Mouse (Mus musculus): Measurements from ENCODE around the gene Rora.

Gene Rora

GRCm38 (mm10) chr9:68653211-68654038, at the start of gene Rora:
Gene Rora, plus strand, starts transcription at chr9:68653786.
- peak; percentile 85 for DNase-seq (ENCODE audit: extremely low spot score, low spot score)

DNA sequence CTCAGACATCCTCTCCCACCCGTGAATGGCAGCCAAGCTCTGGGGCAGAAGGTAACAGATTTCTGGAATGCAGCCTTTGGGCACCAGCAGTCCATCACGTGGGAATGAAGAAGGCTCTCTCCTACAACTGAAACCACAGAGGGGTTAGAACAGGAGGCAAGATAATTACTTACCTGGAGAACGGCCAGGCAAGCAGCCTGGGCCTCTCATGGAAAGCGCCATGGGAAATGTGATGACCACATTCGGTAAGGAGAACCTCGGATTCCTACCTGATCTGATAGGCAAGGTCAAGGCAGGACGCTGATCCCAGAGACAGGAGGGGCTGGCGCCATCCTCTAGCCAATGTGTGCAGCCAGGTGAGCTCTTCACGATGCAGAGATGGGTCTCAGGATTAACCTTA, 39.6 kb upstream of the Rora start:
- no peak for DNase-seq (ENCODE audit: extremely low spot score, low spot score)

GRCm38 (mm10) chr9:68617116-68617515, 36.5 kb upstream of the Rora start:
- no peak for DNase-seq (ENCODE audit: extremely low spot score, low spot score)

GRCm38 (mm10) chr9:68620036-68620435, 33.5 kb upstream of the Rora start:
- DNase-seq (ENCODE audit: extremely low spot score, low spot score): no peak

DNA sequence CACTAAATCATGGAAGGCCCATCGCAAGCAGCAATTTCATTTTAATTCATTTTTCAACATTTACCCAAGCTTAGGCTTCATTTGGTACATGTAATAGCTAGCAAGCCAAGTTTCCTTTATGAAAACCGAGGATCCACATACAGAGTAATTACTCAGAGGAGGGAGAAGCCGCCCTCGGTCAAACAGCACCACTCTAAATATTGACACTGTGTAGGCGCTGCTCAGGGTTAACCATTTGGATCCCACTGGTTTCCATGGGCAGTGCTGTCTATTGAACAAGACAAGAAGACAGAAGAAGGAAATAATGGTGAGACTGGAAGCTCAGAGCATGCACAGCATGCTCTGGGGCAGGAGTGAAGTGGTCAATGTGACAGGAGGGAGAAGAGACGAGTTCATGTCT, 33.1 kb upstream of the Rora start:
- DNase-seq (ENCODE audit: extremely low spot score, low spot score): no peak

DNA sequence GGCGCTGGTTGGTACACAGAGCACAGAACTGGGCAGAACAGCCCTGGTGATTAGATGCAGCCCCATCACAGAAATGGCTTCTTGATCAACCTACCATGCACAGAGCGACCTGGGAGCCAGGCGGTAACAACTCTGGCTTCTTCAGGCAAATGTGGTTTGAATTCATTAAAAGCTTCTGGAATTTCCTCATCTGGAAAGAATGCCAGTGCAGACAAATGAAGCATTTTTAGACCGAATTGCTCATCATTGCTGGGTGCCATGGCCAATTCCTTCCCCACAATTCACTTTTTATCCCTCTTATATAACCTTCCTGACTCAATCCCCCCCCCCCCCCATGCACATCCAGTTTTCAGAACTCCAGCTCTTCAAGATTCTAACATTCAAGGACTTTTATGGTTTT, 28.6 kb upstream of the Rora start:
- no peak for DNase-seq (ENCODE audit: extremely low spot score, low spot score)

DNA sequence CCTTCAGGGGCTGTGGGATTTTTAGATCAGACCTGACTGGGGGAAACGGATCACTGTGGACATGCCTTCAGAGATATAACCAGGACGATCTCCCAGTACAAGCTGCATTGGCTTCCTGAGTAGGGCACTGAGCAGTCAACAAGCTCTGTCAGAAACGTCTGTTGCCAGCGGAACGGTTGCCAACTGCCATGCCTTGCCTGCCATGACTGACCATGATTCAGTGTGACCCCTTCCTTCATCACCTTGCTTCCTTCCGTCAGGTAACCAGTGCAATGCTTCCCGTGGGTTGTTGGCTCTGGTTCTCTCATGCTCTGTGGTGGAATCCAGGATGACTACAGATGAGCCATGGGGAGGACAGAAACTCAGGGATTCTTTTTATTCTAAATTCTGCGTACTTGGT, 16.3 kb upstream of the Rora start:
- no peak for DNase-seq (ENCODE audit: extremely low spot score, low spot score)

- DNase-seq (ENCODE audit: extremely low spot score, low spot score): no peak
Measured at GRCm38 (mm10) chr9:68641123-68641522, 12.5 kb upstream of the Rora start.

- DNase-seq (ENCODE audit: extremely low spot score, low spot score): no peak
Measured at GRCm38 (mm10) chr9:68648061-68648460, 5.5 kb upstream of the Rora start.

DNA sequence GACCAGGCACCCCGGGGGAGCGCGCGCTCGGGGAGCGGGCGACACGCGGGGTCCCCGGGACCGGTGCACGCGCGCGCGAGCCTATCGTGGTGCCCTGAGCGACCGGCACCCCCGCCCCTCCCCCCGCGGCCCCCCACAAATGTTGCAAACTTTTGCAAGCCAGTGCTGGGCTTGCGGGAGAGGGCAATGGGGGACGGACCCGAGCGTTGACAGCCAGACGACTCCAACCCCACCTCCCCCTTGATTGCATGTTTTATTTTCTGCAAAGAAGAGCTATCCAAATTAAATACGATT, 400 bp downstream of the Rora start:
- no peak for DNase-seq (ENCODE audit: extremely low spot score, low spot score)

GRCm38 (mm10) chr9:68654333-68655017, 889 bp downstream of the Rora start:
- DNase-seq (ENCODE audit: extremely low spot score, low spot score): peak; percentile 52

- peak; percentile 47 for DNase-seq (ENCODE audit: extremely low spot score, low spot score)
Measured at GRCm38 (mm10) chr9:68655018-68656005, 1.7 kb downstream of the Rora start.

- DNase-seq (ENCODE audit: extremely low spot score, low spot score): no peak
Measured at GRCm38 (mm10) chr9:68656076-68656795, 2.6 kb downstream of the Rora start.

GRCm38 (mm10) chr9:68656796-68657130, 3.2 kb downstream of the Rora start:
- no peak for DNase-seq (ENCODE audit: extremely low spot score, low spot score)

DNA sequence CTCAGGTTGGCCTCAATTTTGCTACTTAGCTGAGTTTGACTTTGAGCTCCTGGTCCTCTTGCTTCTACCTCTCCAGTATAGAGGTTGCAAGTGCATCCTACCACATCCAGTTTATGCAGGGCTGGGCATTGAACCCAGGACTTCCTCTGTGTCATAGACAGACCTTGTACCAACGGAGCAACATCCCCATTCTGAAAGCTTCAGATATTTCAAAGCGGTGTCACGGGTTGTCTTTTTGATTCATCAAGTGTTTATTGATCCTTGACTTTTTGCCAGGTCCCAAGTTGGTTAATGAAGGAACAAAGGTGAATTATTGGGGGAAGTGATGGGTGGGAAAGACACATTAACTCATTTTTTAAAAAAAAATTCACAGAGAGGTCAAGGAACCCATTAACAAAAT, 17.1 kb downstream of the Rora start:
- no peak for DNase-seq (ENCODE audit: extremely low spot score, low spot score)

- DNase-seq (ENCODE audit: extremely low spot score, low spot score): no peak
Measured at GRCm38 (mm10) chr9:68672459-68672858, 18.9 kb downstream of the Rora start.

DNA sequence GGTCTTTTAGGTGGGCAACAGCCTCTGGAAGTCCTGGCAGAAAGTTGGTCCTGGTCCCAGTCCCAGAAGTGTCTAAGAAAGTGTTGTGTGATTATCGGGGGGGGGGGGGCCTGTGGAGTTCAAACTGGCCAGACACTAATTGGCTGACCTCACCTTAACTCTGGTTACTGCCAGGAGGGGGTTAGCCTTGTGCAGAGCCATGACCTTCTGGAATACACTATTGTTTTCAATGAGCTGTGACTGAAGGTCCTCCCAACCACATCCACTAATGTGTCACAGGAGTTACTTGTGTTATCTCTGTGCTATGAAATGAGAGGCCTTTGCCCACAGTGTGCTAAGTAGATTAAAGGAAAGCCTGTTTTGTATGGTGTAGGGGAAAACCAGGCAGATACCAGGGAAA, 19.6 kb downstream of the Rora start:
- no peak for DNase-seq (ENCODE audit: extremely low spot score, low spot score)

DNA sequence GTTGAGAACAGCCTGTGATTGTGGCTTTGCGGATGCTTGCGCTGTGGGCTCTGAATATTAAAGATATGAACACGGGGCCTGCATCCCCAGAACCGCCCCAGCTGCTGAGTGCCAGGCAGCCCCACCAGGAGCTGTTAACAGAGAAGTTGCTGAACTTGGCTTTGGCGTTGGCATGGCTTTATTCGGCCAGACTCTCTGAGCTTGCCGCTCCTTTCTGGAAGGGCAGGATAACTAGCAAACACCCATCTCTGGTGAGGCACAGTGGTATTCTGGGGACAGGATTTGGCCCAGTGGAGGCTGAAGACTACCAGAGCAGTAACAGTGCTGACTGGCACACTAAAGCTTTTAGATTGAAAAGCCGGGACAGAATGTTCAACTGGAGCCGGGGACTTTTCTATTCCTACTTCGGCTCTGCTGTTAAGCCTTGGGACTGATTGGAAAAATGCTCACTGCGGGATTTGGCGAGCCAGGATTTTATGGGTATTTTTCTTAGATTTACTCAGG, 26.3 kb downstream of the Rora start:
- DNase-seq (ENCODE audit: extremely low spot score, low spot score): no peak

DNA sequence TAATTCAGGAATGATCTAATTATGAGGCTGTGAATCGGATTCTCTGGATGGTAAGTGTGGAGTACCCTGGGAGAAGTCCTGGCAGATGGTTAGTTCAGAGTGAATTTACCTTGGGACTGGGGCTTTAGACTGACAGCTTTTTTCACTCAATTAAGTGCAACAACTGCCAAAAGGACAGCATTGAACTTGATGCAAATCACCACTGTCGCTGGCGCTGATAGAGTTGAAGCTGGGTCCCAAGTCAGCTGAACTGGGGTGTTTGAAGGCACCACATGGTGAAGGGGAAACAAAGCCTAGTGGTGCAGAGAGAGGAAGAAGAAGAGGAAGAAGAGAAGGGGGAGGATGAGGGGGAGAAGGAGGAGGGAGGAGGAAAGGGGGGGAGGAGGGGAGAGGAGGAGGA, 30.4 kb downstream of the Rora start:
- DNase-seq (ENCODE audit: extremely low spot score, low spot score): no peak

DNA sequence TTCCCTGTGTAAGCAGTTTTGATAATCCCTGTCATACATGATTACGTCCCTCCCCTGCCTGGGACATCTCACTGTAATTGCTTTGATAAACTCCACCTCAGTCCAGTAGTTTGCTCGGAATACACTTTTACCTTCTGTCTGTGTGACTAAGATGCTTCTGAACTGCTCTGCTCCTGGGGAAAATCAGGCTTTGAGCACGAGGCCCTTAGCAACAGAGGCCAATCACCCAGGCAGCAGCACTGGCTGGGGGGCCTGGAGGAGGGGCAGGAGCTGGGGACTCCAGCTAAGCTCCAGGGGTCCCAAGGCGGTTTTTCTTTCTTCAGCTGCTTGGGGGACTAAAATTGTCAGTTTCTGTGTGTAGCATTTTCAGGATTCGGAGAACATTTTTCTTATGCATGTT, 32.0 kb downstream of the Rora start:
- DNase-seq (ENCODE audit: extremely low spot score, low spot score): no peak

DNA sequence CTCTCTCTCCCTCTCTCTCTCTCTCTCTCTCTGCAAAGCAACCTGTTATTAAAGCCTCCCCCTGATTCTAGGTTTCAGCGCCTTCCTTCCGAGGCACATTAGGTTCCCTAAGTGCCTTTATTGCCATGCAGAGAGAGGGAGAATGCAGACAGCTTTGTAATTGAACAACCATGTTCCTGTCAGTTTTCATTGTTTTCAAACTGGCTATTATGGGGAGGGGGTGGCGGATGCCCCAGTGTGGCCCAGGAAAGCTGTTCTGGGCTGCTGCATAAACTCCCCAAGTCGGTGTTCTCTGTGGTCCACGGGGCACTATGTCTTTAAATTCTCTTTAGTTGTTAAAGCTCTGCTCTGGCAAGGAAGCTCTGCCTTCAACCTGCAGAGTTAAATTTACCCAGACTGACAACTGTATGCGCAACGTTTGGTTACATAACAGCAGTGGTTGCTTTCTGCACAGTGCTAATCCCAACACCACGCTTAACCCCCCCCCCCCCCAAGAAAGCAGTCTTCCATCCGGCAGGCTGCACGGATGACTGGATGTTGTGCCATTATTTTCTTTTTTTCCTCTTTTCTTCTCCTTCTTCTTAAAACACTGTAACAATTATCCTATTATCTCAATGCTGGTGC, 33.8 kb downstream of the Rora start:
- no peak for DNase-seq (ENCODE audit: extremely low spot score, low spot score)
